Mouse (Mus musculus): ENCODE measurements around the gene Wdr34. TPM values are rescaled to one million over a fixed set of nuclear protein-coding genes. Genes with fewer than 3 reads are reported as not detected.

The Wdr34 gene
- polyA plus RNA-seq, 1 experiment from 2014 or later = 28.5 TPM

- TF ChIP-seq CTCF (IDR thresholded peaks at IDR 0.05; ENCODE audit: low read depth) = no peak
- DNase-seq = no peak
These were observed 38.6 kb upstream of the Wdr34 start for GRCm38 (mm10) chr2:30087310-30087709.

GRCm38 (mm10) chr2:30084632-30085031 is 36.0 kb upstream of the Wdr34 start:
- peak overlapping the region; percentile 14 for H3K4me3 ChIP-seq (ENCODE audit: low read depth, low read length)
- no peak for TF ChIP-seq CTCF (IDR thresholded peaks at IDR 0.05; ENCODE audit: low read depth)
- peak overlapping the region; percentile 54 for H3K4me2 ChIP-seq
- H3K9me3 ChIP-seq (ENCODE audit: low read depth, low read length) = no peaks in the 10 kb centered on the region
- H3K36me3 ChIP-seq (ENCODE audit: insufficient read depth) = peaks cover 5% of the 10 kb centered on the region
- H3K9ac ChIP-seq = peak overlapping the region; percentile 34; the same call in 1 of the 2 replicates
- ATAC-seq (ENCODE audit: insufficient read depth) (peak; percentile 72), DNase-seq (peak; percentile 43)
- no peaks in the 10 kb centered on the region for H3K4me1 ChIP-seq (ENCODE audit: insufficient read depth)
- 11% methylated on average over 12 of the region's 12 CpGs for WGBS
- no peaks in the 10 kb centered on the region for H3K27me3 ChIP-seq (ENCODE audit: insufficient read depth, low read length)
- H3K27ac ChIP-seq (ENCODE audit: low read depth) = no peak overlapping the region

More at GRCm38 (mm10) chr2:30087310-30087709, 38.6 kb upstream of the Wdr34 start:
- Histone ChIP-seq H3K9me3 (ENCODE audit: low read depth, low read length) (no peaks in the 10 kb centered on the region), H3K27ac (ENCODE audit: low read depth) (no peak overlapping the region), H3K4me1 (ENCODE audit: insufficient read depth) (no peaks in the 10 kb centered on the region), H3K9ac (no peak overlapping the region), H3K36me3 (ENCODE audit: insufficient read depth) (peaks cover 20% of the 10 kb centered on the region), H3K4me2 (no peak overlapping the region), H3K27me3 (ENCODE audit: insufficient read depth, low read length) (no peaks in the 10 kb centered on the region), H3K4me3 (ENCODE audit: low read depth, low read length) (no peak overlapping the region)
- WGBS = 87% methylated on average over 4 of the region's 4 CpGs
- ATAC-seq (ENCODE audit: insufficient read depth) = no peak

- H3K36me3 ChIP-seq (ENCODE audit: insufficient read depth) = peaks cover 5% of the 10 kb centered on the region
- ATAC-seq (ENCODE audit: insufficient read depth) (peak; percentile 23; the same call in 1 of the 2 replicates), DNase-seq (no peak)
- TF ChIP-seq CTCF (IDR thresholded peaks at IDR 0.05; ENCODE audit: low read depth) = no peak
- H3K4me2 ChIP-seq = peak overlapping the region; percentile 54
- 53% methylated on average over 5 of the region's 5 CpGs for WGBS
- no peaks in the 10 kb centered on the region for H3K9me3 ChIP-seq (ENCODE audit: low read depth, low read length)
- H3K27me3 ChIP-seq (ENCODE audit: insufficient read depth, low read length) = no peaks in the 10 kb centered on the region
- no peak overlapping the region for H3K4me3 ChIP-seq (ENCODE audit: low read depth, low read length)
- H3K9ac ChIP-seq = no peak overlapping the region; the same call in 1 of the 2 replicates
- H3K27ac ChIP-seq (ENCODE audit: low read depth) = no peak overlapping the region
- H3K4me1 ChIP-seq (ENCODE audit: insufficient read depth) = no peaks in the 10 kb centered on the region
These were observed 35.4 kb upstream of the Wdr34 start for GRCm38 (mm10) chr2:30084113-30084512.

- Histone ChIP-seq H3K4me2 (no peak overlapping the region), H3K9me3 (ENCODE audit: low read depth, low read length) (no peaks in the 10 kb centered on the region), H3K4me1 (ENCODE audit: insufficient read depth) (0 out of 2 replicates have a peak, but pooled peaks cover 5% of the 10 kb centered on the region), H3K27ac (ENCODE audit: low read depth) (no peak overlapping the region), H3K27me3 (ENCODE audit: insufficient read depth, low read length) (no peaks in the 10 kb centered on the region), H3K4me3 (ENCODE audit: low read depth, low read length) (no peak overlapping the region), H3K36me3 (ENCODE audit: insufficient read depth) (no peaks in the 10 kb centered on the region), H3K9ac (no peak overlapping the region)
- 79% methylated on average over 15 of the region's 15 CpGs for WGBS
- no peak for DNase-seq
- no peak for ATAC-seq (ENCODE audit: insufficient read depth)
- TF ChIP-seq CTCF (IDR thresholded peaks at IDR 0.05; ENCODE audit: low read depth) = no peak
These were observed 31.6 kb upstream of the Wdr34 start for GRCm38 (mm10) chr2:30080181-30080800.

- peak overlapping the region; percentile 94 for H3K27ac ChIP-seq (ENCODE audit: low read depth)
- peaks cover 6% of the 10 kb centered on the region for H3K36me3 ChIP-seq (ENCODE audit: insufficient read depth)
- peak overlapping the region; percentile 65; the same call in 1 of the 2 replicates for H3K9ac ChIP-seq
- no peak for TF ChIP-seq CTCF (IDR thresholded peaks at IDR 0.05; ENCODE audit: low read depth)
- peak overlapping the region; percentile 64; the same call in 1 of the 2 replicates for H3K4me3 ChIP-seq (ENCODE audit: low read depth, low read length)
- 0 out of 2 replicates have a peak, but pooled peaks cover 5% of the 10 kb centered on the region for H3K4me1 ChIP-seq (ENCODE audit: insufficient read depth)
- H3K4me2 ChIP-seq = peak overlapping the region; percentile 92
- DNase-seq (no peak), ATAC-seq (ENCODE audit: insufficient read depth) (no peak)
- no peaks in the 10 kb centered on the region for H3K9me3 ChIP-seq (ENCODE audit: low read depth, low read length)
- H3K27me3 ChIP-seq (ENCODE audit: insufficient read depth, low read length) = no peaks in the 10 kb centered on the region
- 66% methylated on average over 4 of the region's 4 CpGs for WGBS
These were observed 30.1 kb upstream of the Wdr34 start for GRCm38 (mm10) chr2:30078760-30079159.

GRCm38 (mm10) chr2:30078349-30078712 is 29.6 kb upstream of the Wdr34 start:
- Histone ChIP-seq H3K4me3 (ENCODE audit: low read depth, low read length) (peak overlapping the region; percentile 64), H3K9ac (peak overlapping the region; percentile 65; the same call in 1 of the 2 replicates), H3K36me3 (ENCODE audit: insufficient read depth) (peaks cover 10% of the 10 kb centered on the region), H3K4me1 (ENCODE audit: insufficient read depth) (0 out of 2 replicates have a peak, but pooled peaks cover 5% of the 10 kb centered on the region), H3K4me2 (peak overlapping the region; percentile 92), H3K9me3 (ENCODE audit: low read depth, low read length) (no peaks in the 10 kb centered on the region), H3K27ac (ENCODE audit: low read depth) (peak overlapping the region; percentile 94), H3K27me3 (ENCODE audit: insufficient read depth, low read length) (no peaks in the 10 kb centered on the region)
- TF ChIP-seq CTCF (IDR thresholded peaks at IDR 0.05; ENCODE audit: low read depth) = no peak
- DNase-seq (no peak), ATAC-seq (ENCODE audit: insufficient read depth) (no peak; the same call in 1 of the 2 replicates)
- 18% methylated on average over 10 of the region's 10 CpGs for WGBS

- WGBS = under 1% methylated on average over 53 of the region's 53 CpGs
These were observed 29.0 kb upstream of the Wdr34 start, which contains the start of gene Pkn3 for GRCm38 (mm10) chr2:30077502-30078348. TSS of gene Pkn3 (plus strand) at chr2:30077684.

More at GRCm38 (mm10) chr2:30077502-30078348, 29.0 kb upstream of the Wdr34 start, which contains the start of gene Pkn3:
- peak; percentile 95 for DNase-seq
- H3K27me3 ChIP-seq (ENCODE audit: insufficient read depth, low read length) = no peaks in the 10 kb centered on the region
- H3K4me2 ChIP-seq = peak within 1 kb of the TSS; percentile 92
- peak within 1 kb of the TSS; percentile 65 for H3K9ac ChIP-seq
- ATAC-seq (ENCODE audit: insufficient read depth) = peak; percentile 85
- peak; percentile 92 for TF ChIP-seq CTCF (IDR thresholded peaks at IDR 0.05; ENCODE audit: low read depth)
- H3K36me3 ChIP-seq (ENCODE audit: insufficient read depth) = peaks cover 16% of the 10 kb centered on the region
- no peaks in the 10 kb centered on the region for H3K9me3 ChIP-seq (ENCODE audit: low read depth, low read length)
- peak within 1 kb of the TSS; percentile 94 for H3K27ac ChIP-seq (ENCODE audit: low read depth)
- H3K4me1 ChIP-seq (ENCODE audit: insufficient read depth) = 0 out of 2 replicates have a peak, but pooled peaks cover 5% of the 10 kb centered on the region
- H3K4me3 ChIP-seq (ENCODE audit: low read depth, low read length) = peak within 1 kb of the TSS; percentile 64

Measured in lung, embryonic 14.5 days (tissue).